Mouse (Mus musculus) spleen, adult 12 weeks (tissue): ENCODE measurements around the gene Ifitm6.
A peak's percentile ranks its signal among the peaks of the same experiment; 100 is the strongest.
"Not testable (repeated sequence)": the region's sequence is repeated elsewhere in the genome, so short reads cannot be mapped to it uniquely, and the experiment has no call there.

Experiments used
- DNase-seq: peaks from one replicate; pipeline ENCODE4 v3.0.0; 2022; ENCODE audit warnings: low spot score

Ifitm6 gene

DNA sequence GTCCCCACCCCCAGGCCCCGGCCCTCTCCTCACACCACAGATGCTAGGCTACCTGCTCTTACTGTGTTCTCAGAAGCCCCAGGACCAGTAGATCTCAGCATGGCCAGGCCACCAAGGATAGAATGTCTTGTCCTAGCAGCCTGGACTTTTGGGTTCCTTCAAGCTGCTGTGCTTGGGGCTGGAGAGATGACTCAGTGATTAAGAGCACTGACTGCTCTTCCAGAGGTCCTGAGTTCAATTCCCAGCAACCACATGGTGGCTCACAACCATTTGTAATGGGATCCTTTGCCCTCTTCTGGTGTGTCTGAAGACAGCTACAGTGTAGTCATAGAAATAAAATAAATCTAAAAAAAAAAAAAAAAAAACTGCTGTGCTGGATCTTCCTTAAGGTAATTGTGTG is at the start of gene Ifitm6:
TSS of gene Ifitm6 (minus strand) at position 101 of the 400 bp plus-strand sequence.
- not testable (repeated sequence) for DNase-seq

DNA sequence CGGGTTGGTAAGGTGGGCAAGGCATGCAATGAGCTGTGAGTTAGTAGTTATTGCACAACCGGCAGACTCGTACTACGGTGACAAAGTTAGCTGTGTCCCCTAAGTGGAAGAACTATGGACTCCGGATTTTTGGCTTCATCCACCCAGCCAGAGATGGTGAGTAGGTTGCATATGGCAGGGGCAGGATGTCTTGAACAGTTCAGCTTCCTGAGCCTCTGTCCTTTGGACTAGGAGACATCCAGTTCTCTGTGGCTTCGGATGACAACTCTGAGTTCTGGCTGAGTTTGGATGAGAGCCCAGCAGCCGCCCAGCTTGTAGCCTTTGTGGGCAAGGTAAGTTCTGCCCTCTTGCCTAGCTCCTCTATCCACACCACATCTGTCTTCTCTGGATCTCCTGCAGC is 46.9 kb upstream of the Ifitm6 start:
- no peak for DNase-seq

DNA sequence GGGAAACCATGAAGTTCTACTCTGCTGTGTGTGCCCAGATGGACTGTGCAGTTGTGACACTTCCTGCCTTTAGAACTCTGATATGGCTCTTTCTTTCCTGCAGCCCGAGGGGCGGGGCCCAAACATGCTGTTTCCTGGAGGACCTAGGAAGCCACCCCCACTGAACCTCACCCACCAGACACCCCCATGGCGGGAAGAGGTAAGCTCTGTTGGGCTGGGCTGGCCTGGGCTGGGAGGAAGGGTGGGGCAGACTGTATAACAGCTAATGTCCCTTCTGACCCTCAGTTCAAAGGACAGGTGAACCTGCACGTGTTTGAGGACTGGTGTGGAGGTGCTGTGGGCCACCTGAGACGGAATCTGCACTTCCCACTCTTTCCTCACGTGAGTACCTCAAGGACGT is 46.5 kb upstream of the Ifitm6 start:
- no peak for DNase-seq

DNA sequence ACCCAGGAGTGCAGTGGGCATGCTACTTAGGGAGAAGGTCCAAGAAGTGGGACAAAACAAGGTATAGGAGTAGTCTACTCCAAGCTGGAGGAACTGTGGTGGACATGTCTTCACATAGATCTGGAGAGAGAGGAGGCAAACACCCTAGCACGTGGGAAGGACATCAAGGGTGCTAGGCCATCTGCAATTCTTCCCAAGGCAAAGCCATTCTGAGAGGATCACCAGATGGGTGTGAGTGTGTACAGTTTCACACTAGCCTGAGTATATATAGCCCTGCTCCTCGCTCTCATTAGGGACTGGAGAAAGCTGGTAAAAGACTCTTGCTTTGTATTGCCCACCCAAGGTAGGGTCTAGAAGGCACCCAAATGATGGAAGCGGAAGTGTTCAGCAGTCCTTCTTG is 45.6 kb upstream of the Ifitm6 start:
- DNase-seq: no peak

DNA sequence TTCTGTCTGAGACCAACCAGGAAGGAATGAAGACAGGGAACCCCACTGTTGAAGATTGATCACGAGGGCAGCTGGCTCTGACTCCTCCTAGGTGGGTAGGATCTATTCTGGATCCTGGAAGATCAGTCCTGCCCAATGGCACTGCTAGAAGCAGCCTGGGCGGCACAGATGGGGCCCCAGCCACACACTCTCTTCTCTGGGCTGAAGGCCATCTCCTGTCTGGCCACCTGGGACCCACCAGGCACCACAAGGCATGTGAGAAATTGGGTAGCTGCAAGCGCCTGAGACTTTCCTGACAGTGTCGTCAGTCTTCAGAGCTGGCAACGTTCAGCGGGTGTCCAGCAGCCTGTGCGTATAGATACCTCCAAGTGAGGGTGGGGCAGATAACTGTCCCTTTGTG is 44.8 kb upstream of the Ifitm6 start:
- no peak for DNase-seq

DNA sequence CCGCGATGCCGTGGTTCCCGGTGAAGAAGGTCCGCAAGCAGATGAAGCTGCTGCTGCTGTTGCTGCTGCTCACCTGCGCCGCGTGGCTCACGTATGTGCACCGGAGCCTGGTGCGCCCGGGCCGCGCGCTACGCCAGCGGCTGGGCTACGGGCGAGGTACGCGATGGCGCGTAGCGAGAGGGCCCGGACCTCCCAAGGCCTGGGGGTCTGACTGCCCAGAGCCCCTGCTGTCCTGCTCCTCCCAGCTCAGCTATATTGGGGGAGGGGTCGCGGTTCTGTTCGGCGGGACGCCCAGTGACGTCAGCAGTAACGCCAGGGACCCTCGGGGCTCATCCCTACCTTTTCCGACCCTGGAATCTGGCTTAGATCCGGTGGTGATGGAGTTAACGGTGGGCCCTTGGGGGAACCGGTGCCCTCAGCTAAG is 43.6 kb upstream of the Ifitm6 start:
- no peak for DNase-seq

DNA sequence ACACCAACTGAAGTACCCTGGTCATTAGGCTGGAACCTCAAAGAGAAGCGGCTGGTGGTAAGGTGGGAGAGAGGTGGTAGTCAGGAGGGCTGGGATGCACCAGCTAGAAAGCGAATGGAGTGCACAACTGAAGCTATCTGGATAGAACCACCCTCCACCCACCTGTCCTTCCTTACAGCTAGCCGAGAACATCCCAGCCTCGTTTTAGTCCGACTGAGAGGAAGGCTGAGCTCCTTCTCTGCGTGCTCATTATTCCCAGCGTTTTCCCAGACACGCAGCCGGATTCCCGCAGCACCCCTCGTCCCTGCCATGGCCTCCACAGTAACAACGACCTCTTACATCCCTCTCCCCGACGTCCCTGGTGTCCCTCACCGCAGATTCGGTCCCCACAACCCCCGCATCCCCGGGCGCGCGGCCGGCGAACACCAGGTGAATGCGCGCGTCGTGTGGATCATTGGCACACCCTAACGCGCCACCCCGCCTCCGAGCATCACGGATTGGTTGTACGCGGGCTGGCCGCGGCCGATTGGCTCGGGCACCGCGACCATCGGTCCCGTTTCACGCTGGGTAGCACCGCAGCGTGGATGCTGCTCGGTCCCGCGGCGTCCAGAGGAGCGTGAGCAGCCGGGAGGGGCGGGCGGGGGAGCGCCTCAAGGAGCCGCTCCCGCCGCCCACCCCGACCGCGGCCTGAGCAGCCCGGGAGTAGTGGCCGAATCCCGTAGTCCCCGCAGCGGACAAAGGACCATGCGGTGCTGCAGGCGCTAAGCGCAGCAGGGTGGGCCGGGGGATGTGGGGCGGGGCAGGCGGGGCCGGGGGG is 42.9 kb upstream of the Ifitm6 start, which contains the start of gene B4galnt4:
TSS of gene B4galnt4 (plus strand) at position 679 of the 817 bp plus-strand sequence.
- peak; percentile 27 for DNase-seq

DNA sequence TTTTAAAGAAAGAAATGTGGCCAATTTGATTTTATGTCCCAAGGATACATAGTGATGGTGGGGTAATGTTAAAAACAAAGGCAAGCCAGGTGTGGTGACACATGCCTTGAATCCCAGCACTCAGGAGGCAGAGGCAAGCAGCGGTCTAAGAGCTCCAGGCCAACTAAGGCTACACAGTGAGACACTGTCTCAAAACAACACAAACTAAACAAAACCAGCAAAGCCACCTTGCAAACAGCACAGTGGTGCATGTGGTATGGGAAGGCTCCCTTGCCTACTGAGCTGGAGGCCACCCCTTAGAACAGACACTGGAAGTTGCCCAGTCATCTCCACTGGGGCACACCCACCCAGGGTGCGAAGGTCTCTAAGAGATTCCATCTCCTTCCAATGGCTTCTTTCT is 42.2 kb upstream of the Ifitm6 start:
- DNase-seq: no peak

DNA sequence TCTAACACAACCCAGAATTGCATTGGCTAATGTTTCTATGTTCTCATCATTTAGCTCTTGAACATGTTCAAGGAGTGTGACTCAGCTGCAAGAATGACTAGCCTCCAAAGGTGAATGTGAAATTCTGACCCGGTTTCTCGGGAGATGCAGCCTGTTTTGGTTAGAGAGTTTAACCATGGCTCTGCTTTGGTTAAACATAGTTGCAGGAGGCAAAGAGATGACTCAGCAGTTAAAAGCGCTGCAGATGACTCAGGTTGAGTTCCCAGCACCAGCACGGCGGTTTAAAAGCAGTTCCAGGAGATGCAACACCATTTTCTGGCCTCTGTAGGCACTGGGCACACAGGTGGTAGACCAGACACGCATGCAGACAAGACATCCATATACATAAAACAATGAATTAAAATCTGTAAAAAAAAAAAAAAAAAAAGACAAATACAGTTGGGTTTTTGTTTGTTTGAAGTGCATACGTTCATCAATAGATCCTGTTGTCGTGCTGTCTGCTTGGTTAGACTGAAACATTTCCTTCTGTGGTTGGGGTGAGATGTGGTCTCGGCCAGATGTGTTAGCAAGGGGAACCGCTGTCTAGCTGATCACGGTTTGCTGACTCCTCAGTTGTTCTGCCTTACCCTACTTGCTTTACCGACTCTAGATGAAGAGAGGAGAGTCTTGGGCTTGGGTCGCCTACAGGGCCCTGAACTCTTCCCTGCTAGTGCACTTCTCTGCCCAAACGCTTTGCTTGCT is 41.0 kb upstream of the Ifitm6 start:
- no peak for DNase-seq

DNA sequence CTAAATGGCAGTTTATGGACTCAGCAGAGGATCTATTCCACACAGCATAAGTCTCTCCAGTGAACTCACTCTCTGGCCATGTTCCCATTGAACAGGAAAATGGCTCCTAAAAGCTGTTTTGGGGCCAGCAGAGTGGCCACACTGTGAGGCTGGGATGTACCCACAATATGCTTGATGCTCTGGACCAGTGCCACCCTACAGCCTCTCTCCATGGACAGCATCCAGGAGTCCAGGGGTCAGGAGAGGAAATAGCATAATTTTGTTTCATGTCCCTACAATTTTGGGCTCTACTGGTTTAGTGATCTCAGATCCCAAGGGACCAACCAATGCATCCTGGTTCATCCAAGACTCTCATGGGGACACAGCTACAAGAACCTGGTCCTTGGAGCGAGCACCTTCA is 39.8 kb upstream of the Ifitm6 start:
- no peak for DNase-seq

DNA sequence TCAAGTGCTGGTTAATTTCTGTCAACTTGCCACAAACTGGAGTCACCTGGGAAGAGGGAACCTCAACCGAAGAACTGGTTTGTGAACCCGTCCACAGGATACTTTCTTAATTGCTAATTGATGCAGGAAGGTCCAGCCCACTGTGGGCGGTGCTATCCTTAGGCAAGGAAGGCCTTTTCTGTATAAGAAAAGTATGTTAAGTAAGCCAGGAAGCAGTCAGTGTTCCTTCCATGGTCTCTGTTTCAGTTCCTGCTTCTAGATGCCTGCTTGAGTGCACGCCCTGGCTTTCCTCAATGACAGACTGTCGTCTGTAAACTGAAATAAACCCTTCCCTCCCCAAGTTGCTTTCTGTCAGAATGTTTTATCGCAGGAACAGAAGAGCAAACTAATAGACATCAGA is 39.3 kb upstream of the Ifitm6 start:
- no peak for DNase-seq

DNA sequence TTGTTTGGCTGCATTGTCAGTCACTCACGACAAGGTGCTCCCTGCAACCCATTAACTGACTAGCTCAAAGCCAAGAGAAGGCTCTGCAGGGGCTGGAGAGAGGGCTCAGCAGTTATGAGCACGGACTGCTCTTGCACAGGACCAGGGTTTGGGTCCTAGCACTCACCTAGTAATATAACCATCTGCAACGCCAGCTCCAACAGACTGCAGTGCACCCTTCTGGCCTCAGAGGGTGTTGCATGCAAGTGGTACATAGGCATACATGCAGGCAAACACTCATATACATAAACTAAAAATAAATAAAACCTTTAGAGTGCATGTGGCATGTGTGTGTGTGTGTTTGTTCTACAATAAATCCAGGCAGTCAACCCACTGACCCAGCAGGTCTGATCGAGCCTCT is 38.1 kb upstream of the Ifitm6 start:
- DNase-seq: no peak

DNA sequence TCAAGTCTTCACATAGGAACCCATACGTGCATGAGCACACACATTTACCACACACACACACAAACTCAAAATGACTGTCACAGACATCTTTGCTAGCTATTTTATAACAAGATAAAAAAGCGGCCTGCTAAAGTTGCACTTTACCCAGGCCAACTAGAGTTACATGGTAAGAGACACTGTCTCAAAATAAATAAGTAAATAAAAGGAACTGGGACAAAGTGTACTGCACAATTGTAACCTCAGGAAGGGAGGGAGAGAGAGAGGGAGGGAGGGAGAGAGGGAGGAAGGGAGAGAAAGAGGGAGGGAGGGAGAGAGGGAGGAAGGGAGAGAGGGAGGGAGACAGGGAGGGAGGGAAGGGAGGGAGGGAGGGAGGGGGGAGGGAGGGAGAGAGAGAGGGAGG is 34.7 kb upstream of the Ifitm6 start:
- no peak for DNase-seq

DNA sequence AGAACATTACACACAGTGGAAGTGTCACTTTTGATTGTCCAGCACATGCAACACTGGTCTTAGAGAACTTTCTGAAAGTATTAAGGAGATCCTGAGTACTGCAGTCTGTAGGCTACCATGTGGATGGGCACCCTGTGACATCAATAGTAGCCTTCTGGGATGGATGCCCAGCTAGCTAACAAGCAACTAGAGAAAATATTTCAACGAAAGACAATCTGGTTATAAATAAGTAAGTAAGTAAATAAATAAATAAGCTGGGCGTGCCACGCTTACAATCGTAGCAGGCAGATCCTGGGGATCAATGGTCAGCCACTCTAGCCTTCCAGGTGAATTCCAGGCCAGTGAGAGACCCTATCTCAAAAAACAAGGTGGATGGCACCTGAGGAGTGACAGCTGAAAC is 34.3 kb upstream of the Ifitm6 start:
- no peak for DNase-seq

DNA sequence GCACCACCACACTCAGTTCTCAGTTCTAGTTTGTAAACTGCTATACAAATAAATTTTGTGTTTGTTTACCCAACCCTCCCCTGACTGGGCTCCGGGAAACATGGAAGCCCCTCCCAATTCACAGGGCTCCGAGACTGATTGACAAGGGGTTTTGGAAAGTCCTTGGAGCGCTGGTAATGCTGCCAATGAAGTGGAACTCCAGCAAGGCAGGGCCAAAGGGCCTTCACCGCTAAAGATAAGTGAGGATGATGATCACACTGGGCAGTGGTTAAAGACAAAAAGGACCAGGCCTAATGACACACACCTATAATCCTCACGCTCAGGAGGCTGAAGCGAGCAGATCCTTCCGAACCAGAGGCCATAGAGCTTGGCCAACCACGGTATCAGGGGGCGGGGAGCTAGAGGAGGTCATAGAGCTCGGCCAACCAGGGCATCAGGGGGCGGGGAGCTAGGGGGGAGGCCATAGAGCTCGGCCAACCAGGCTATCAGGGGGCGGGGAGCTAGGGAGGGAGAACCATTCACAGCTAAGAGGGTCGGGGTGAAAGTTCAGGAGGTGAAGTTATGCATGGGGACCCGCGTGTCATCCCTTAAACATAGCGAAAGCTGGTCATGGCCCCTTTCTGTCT is 33.4 kb upstream of the Ifitm6 start:
- no peak for DNase-seq

DNA sequence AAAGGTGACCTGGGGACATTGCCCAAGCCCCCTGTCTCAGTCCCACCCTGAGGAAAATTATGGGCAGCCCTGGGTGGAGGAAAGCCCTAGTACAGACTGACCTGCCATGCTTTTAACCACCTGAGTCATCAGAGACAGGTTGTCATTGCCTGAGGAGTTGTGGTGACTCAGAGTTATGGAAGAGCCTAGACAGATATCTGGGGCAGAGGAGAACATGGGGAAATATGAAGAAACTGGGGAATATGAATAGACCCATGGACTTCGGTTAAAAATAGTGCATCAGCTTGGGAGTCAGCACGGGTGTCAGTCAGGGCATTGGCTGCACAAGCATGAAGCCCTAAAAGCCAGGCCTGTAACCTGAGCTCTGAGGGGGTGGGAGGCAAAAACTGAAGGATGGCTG is 31.6 kb upstream of the Ifitm6 start:
- no peak for DNase-seq

DNA sequence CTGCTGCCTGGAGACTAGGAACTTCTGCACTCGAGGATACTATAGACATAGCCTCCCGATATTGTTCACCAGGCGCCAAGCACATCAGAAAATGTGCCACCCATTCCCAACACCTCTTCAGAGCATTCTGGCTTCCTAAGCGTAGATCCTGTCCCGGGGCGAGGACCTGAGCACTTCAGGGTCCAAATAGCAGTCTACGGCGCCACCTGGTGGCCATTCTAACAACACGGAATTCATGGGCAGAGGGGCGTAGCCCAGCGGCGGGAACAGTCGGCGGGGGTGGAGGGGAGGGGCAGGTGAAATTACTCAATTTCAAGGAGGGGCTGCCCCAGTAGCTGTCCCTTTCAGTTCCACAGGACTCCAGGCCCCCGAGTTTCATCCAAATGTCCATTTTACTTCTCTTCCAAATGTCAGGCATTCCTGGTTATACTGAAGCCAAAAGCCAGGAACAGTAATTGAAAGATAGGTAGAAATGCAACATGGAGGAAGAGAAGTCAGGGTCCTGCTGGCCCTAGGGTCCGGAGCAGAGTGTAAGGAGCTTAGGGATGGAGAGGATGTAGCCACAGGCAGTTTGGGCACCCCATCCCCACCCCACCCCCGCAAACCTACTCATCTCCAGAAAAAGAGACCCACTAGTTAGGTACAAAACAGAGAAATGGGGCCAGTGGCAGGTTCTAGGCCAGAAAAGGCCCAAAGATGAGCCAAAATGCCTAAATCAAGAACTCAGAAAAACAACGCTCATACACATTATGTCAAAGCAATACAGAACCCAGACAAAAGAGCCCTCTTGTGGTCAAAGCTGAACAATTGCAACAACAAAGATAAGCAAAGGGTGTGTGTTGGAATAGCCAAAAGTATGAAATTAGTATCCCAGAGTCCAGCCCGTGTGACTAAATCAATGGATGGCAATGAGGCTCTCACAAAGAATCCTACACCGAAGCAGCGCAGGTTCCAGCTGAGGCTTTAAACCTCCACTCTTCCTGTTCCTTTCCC is 30.8 kb upstream of the Ifitm6 start:
- DNase-seq: peak; percentile 83

DNA sequence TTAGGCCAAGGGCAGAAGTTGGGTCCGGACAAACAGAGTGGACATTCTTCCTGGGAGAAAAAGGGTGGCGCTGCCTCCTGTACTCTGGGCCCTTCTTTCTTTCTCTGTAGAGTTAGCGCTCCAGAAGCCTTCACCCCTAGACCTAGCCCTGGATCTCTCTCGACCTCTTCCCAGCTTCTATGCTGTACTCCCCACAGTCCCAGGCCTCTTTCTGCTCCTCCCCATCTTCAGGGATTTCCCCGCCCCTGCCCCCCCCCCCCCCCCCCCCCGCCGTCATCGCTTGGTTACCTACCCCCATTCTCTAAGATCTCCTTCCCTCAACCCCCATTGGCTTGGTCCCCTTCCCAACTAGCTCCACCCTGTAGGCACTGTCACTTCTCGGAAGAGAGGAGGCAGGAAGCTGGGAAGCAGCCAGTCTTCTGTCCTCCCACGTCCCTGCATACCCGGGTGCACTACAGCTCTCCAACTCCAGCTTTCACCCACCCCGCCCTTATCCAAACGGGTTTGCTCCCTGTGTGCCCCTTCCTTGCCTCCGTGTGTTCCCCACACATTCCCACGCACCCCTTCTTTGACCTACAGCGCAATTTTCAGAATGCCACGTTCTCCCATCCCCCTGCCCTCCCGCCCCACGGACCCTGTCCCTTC is 30.0 kb upstream of the Ifitm6 start:
- no peak for DNase-seq

DNA sequence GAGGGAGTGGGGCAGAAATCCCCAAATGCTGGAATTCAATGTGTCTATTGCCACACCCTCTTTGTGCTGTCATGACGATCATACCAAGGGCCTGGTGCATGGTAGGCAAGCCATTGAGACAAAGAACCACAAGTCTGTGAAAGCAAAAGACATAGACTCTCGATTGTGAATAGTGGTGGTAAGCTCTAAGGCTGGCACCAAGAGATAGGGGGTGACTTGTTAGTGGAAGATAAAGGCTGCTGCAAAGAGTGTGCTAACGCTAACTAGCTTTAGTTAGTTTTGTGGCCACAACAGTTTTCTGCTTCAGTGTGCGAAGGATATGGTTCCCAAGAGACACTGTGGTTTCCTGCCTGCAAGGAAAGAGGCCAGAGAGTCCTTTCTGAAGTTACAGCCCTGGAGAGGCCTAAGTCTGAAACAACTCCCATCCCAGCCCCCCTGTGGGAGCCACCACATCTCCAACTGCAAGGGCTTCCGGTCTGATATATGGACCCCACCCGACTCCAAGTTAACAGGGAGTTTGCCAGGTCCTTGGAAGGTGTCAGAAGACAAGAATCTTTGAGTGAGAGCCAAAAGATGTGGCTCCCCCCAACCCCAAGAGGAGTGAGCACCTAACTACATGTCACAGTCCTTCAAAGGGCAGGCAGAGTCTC is 29.3 kb upstream of the Ifitm6 start:
- peak; percentile 29 for DNase-seq

DNA sequence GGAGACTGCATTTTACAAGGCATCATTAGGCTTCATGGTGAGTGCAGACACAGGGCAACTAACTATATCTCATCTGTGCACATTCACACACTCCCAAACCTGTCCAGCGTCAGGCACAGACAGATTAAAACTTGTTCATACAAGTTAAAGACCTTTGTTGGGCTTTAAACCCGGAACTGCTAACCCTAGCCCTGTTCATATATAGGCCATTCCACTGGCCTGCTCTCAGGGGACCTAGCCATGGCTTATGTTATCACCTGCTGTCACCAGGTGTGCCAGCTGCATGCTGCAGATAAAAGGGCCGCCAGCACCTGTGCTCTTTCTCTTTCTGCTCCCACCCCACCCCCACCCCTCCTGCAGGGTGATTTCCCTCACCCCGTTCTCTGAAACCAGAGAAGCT is 24.8 kb upstream of the Ifitm6 start:
- no peak for DNase-seq

DNA sequence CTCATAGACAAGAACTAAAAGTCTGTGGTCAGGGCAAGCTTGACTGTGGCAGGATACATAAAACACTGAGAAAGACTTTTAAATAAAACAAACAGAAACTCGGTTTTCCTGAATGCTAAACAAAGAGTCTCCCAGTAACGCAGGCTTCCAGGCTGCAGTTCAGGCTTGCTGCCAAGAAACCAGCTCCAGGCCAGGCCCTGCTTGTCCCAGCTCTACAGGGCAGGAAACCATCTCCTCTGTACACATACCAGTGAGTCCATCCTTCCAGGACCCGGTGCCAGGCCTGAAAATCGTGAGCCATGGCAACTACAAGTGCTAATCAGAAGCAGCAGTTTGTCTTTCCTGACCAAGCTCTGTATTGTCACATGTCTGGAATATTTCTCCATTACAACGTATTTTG is 23.9 kb upstream of the Ifitm6 start:
- DNase-seq: no peak
